Mouse (Mus musculus) lung, embryonic 16.5 days (tissue): ENCODE data around the gene Gm20695. TPM values are rescaled to one million over a fixed set of nuclear protein-coding genes. Genes with fewer than 3 reads are reported as not detected.
A peak's percentile ranks its signal among the peaks of the same experiment; 100 is the strongest.
"Not testable (repeated sequence)": the region's sequence is repeated elsewhere in the genome, so short reads cannot be mapped to it uniquely, and the experiment has no call there.

ENCODE experiments used
- ATAC-seq: fragments of 200-750 bp; cut with Nextera tagmentation; 2 replicates; pipeline ENCODE4 v1.8.0; 2017; ENCODE audit warnings: low read depth, mild to moderate bottlenecking, moderate library complexity
- H3K27ac ChIP-seq: fragments of 300-500 bp; sonication (generic); 2 replicates; pipeline ENCODE4 v1.5.1; 2014; ENCODE audit warnings: mild to moderate bottlenecking, control low read depth, low read length
- H3K27me3 ChIP-seq: fragments of 300-500 bp; sonication (generic); 2 replicates; pipeline ENCODE4 v1.6.1; 2014; ENCODE audit warnings: low read depth, low read length, mixed read lengths; ENCODE audit not compliant: control insufficient read depth, insufficient read depth
- H3K36me3 ChIP-seq: fragments of 300-500 bp; sonication (generic); 2 replicates; pipeline ENCODE4 v1.6.1; 2014; ENCODE audit warnings: low read length; ENCODE audit not compliant: control insufficient read depth, insufficient read depth
- H3K4me1 ChIP-seq: fragments of 300-500 bp; sonication (generic); replicated peaks from 2 replicates; pipeline ENCODE4 v1.6.1; 2014; ENCODE audit warnings: low read length, mixed read lengths; ENCODE audit not compliant: control insufficient read depth, insufficient read depth
- H3K4me2 ChIP-seq: fragments of 300-500 bp; sonication (generic); 2 replicates; pipeline ENCODE4 v1.6.1; 2014; ENCODE audit warnings: low read depth, low read length, control low read depth
- H3K4me3 ChIP-seq: fragments of 300-500 bp; sonication (generic); 2 replicates; pipeline ENCODE4 v1.5.1; 2014; ENCODE audit warnings: mild to moderate bottlenecking, low read length, control low read depth
- H3K9ac ChIP-seq: fragments of 300-500 bp; sonication (generic); 2 replicates; pipeline ENCODE4 v1.6.1; 2014; ENCODE audit warnings: low read length, control low read depth
- H3K9me3 ChIP-seq: fragments of 300-500 bp; sonication (generic); 2 replicates; pipeline ENCODE4 v1.6.1; 2016; ENCODE audit warnings: low read length; ENCODE audit not compliant: control insufficient read depth
- WGBS: fragments of 180-500 bp; shearing (Covaris S2); extraction: QIAGEN DNeasy Blood & Tissue Kit; methylation state at CpG from one replicate; pipeline ENCODE4 v1.1.7; 2014; 5-methylcytosine and 5-hydroxymethylcytosine counted together
- polyA plus RNA-seq: library from polyadenylated mRNA; unstranded; fragments of >200 nt; fragmentation: Nextera tagmentation; extraction: Ambion mirVana; gene quantifications from 2 replicates; pipeline ENCODE4 v1.2.1, GENCODE M21; 2015

The Gm20695 gene
- polyA plus RNA-seq, 1 experiment from 2014 or later, result 1.5 TPM

- not testable (repeated sequence) for H3K4me2 ChIP-seq, H3K9ac ChIP-seq, H3K4me1 ChIP-seq, H3K4me3 ChIP-seq, H3K27ac ChIP-seq, H3K9me3 ChIP-seq, H3K36me3 ChIP-seq, ATAC-seq, H3K27me3 ChIP-seq
- 79% methylated on average over 11 of the region's 13 CpGs for WGBS
Measured at GRCm38 (mm10) chr16:3851301-3851700, 33.1 kb upstream of the Gm20695 start.

GRCm38 (mm10) chr16:3852586-3852985 is 31.9 kb upstream of the Gm20695 start:
- Histone ChIP-seq H3K27ac (no peak overlapping the region), H3K36me3 (no peaks in the 10 kb centered on the region), H3K4me3 (no peak overlapping the region), H3K27me3 (no peaks in the 10 kb centered on the region), H3K9me3 (no peaks in the 10 kb centered on the region), H3K4me1 (0 out of 2 replicates have a peak, but pooled peaks cover 2% of the 10 kb centered on the region), H3K9ac (no peak overlapping the region), H3K4me2 (no peak overlapping the region)
- 30% methylated on average over 12 of the region's 12 CpGs for WGBS
- ATAC-seq, result no peak

- Histone ChIP-seq H3K36me3 (0 out of 2 replicates have a peak, but pooled peaks cover 2% of the 10 kb centered on the region), H3K4me1 (no peaks in the 10 kb centered on the region), H3K27ac (no peak overlapping the region), H3K9ac (no peak overlapping the region), H3K9me3 (no peaks in the 10 kb centered on the region), H3K4me3 (no peak overlapping the region), H3K4me2 (no peak overlapping the region), H3K27me3 (no peaks in the 10 kb centered on the region)
- ATAC-seq, result no peak
- 65% methylated on average over 11 of the region's 11 CpGs for WGBS
Measured at GRCm38 (mm10) chr16:3854437-3855182, 29.8 kb upstream of the Gm20695 start.

- Histone ChIP-seq H3K4me2 (no peak overlapping the region), H3K27ac (no peak overlapping the region), H3K27me3 (no peaks in the 10 kb centered on the region), H3K36me3 (0 out of 2 replicates have a peak, but pooled peaks cover 2% of the 10 kb centered on the region), H3K4me1 (no peaks in the 10 kb centered on the region), H3K9me3 (no peaks in the 10 kb centered on the region), H3K4me3 (no peak overlapping the region), H3K9ac (no peak overlapping the region)
- ATAC-seq, result no peak
- WGBS, result 74% methylated on average over 1 of the region's 1 CpGs
Measured at GRCm38 (mm10) chr16:3855776-3856175, 28.7 kb upstream of the Gm20695 start.

GRCm38 (mm10) chr16:3859254-3859653 is 25.2 kb upstream of the Gm20695 start:
- H3K4me2 ChIP-seq, result no peak overlapping the region
- ATAC-seq, result no peak
- H3K36me3 ChIP-seq, result peaks cover 2% of the 10 kb centered on the region; the same call in 1 of the 2 replicates
- no peak overlapping the region for H3K4me3 ChIP-seq
- H3K9ac ChIP-seq, result no peak overlapping the region
- no peaks in the 10 kb centered on the region for H3K9me3 ChIP-seq
- no peaks in the 10 kb centered on the region for H3K27me3 ChIP-seq
- H3K4me1 ChIP-seq, result no peaks in the 10 kb centered on the region
- H3K27ac ChIP-seq, result no peak overlapping the region
- 92% methylated on average over 4 of the region's 4 CpGs for WGBS

DNA sequence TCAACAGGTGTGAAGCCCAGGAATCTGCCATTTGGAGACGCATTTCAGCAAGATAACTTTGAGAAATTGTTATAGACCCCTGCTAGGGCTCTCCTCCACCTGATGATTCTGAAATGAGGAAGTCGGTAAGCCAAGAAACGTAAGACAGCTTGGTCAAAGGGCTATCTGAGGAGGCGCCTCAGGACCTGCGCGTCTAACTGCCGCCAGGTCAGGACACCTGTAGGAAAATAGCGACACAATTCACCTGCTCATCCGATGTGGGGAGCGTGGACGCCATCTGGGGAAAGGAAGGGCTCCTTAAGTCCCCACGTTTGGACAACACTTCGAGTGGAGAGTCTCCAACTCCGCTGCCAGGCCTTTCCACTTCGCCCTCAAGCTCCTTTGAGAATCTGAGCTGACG is 12.6 kb upstream of the Gm20695 start:
- H3K4me3 ChIP-seq, result peak overlapping the region; percentile 75
- ATAC-seq, result no peak; the same call in 1 of the 2 replicates
- H3K27ac ChIP-seq, result peak overlapping the region; percentile 73

GRCm38 (mm10) chr16:3872216-3873047 is 12.0 kb upstream of the Gm20695 start, which contains the start of gene Naa60:
TSS of gene Naa60 (plus strand) at chr16:3872375.
- Histone ChIP-seq H3K27me3 (no peaks in the 10 kb centered on the region), H3K4me1 (peaks cover 7% of the 10 kb centered on the region; the same call in 1 of the 2 replicates), H3K27ac (peak within 1 kb of the TSS; percentile 73), H3K9me3 (no peaks in the 10 kb centered on the region), H3K4me2 (peak within 1 kb of the TSS; percentile 93), H3K4me3 (peak within 1 kb of the TSS; percentile 75), H3K36me3 (peaks cover 3% of the 10 kb centered on the region; the same call in 1 of the 2 replicates), H3K9ac (peak within 1 kb of the TSS; percentile 79)
- peak; percentile 99 for ATAC-seq
- 4% methylated on average over 47 of the region's 47 CpGs for WGBS

More for the DNA sequence above, 12.6 kb upstream of the Gm20695 start:
- H3K36me3 ChIP-seq, result peaks cover 3% of the 10 kb centered on the region; the same call in 1 of the 2 replicates
- H3K27me3 ChIP-seq, result no peaks in the 10 kb centered on the region
- H3K4me1 ChIP-seq, result peaks cover 7% of the 10 kb centered on the region; the same call in 1 of the 2 replicates
- peak overlapping the region; percentile 93 for H3K4me2 ChIP-seq
- WGBS, result 2% methylated on average over 16 of the region's 16 CpGs
- no peaks in the 10 kb centered on the region for H3K9me3 ChIP-seq
- H3K9ac ChIP-seq, result peak overlapping the region; percentile 79

- Histone ChIP-seq H3K27ac (no peak overlapping the region), H3K27me3 (no peaks in the 10 kb centered on the region), H3K4me1 (peaks cover 6% of the 10 kb centered on the region; the same call in 1 of the 2 replicates), H3K9me3 (no peaks in the 10 kb centered on the region), H3K9ac (no peak overlapping the region), H3K36me3 (0 out of 2 replicates have a peak, but pooled peaks cover 2% of the 10 kb centered on the region), H3K4me3 (no peak overlapping the region), H3K4me2 (no peak overlapping the region)
- ATAC-seq, result no peak
- WGBS, result 95% methylated on average over 4 of the region's 4 CpGs
Measured at GRCm38 (mm10) chr16:3876346-3876745, 8.1 kb upstream of the Gm20695 start.
